ENCODE assay signal across 8 mouse cellular contexts in the genomic region with DNA sequence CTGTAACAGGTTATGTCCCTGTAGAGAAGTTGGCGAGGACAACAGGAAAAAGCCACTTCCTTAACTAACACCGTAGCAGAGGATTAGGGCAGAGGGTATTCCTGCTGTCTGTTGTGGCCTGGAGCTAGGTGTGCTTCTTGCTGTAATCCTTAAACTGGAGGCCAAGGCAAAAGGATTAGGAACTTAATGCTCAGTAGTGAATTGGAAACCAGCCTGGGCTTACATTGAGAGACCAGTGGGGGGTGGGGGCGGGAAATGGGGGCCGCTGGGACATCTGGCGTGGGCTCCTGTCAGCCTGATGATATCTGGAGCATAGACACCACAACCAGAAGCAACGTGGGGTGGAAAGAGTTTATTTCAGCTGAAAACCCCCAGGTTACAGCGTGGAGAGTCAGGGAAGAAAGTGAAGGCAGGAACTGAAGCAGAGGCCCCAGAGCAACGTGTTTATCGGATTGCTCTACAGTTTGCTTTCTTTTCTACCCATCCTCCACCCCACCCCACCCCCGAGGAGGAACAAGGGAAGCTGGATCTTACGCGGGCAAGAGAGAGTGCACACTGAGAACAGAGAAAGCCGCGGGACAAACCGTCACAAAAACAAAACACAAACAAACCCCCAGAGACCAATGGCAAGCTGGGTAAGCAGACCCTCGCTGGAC. TPM values are rescaled to one million over a fixed set of nuclear protein-coding genes. Genes with fewer than 3 reads are reported as not detected.
DNase-seq lines count a peak whose midpoint lies in the region; ATAC-seq and TF ChIP-seq lines count a peak whose summit lies in the region.

No protein-coding gene starts in this region.

- peak overlapping the region; percentile 50 for H3K4me3 ChIP-seq in spleen, adult 2 months (ENCODE audit: extremely low read depth, insufficient read depth, insufficient read length)
- no peak overlapping the region for H3K4me3 ChIP-seq in forebrain, embryonic 13.5 days
- H3K4me3 ChIP-seq in liver, embryonic 11.5 days (ENCODE audit: low read depth, low read length): peak overlapping the region; percentile 39

- whole genome bisulfite sequencing in spleen, adult 2 months: 4% methylated on average over 16 of the region's 16 CpGs
- WGBS in forebrain, embryonic 13.5 days: 4% methylated on average over 16 of the region's 16 CpGs
- 5% methylated on average over 16 of the region's 16 CpGs for WGBS in liver, embryonic 11.5 days

- no peaks in the 10 kb centered on the region for H3K36me3 ChIP-seq in spleen, adult 2 months (ENCODE audit: control insufficient read depth, insufficient read depth, low read length)
- H3K36me3 ChIP-seq in forebrain, embryonic 13.5 days (ENCODE audit: poor library complexity, severe bottlenecking): no peaks in the 10 kb centered on the region
- no peaks in the 10 kb centered on the region for H3K36me3 ChIP-seq in liver, embryonic 11.5 days (ENCODE audit: control insufficient read depth, insufficient read depth, low read length)

- no peaks in the 10 kb centered on the region for H3K27me3 ChIP-seq in spleen, adult 2 months (ENCODE audit: control insufficient read depth, insufficient read depth, low read length)
- H3K27me3 ChIP-seq in forebrain, embryonic 13.5 days: no peaks in the 10 kb centered on the region
- H3K27me3 ChIP-seq in liver, embryonic 11.5 days (replicated peaks; ENCODE audit: control insufficient read depth, insufficient read depth, low read length): no peaks in the 10 kb centered on the region

- no peaks in the 10 kb centered on the region for H3K9me3 ChIP-seq in forebrain, embryonic 13.5 days (replicated peaks)
- H3K9me3 ChIP-seq in liver, embryonic 11.5 days (ENCODE audit: control insufficient read depth, low read length): no peaks in the 10 kb centered on the region

- TF ChIP-seq POLR2A in spleen, adult 2 months (IDR thresholded peaks at IDR 0.05; ENCODE audit: low read depth, low read length): no peak

- no peak for DNase-seq in spleen, adult 2 months (ENCODE audit: low read depth in 1 of 2, low spot score in 2 of 2)
- no peak for DNase-seq in spleen, postnatal 36 days (ENCODE audit: low spot score in 2 of 2)
- peak; percentile 53 for DNase-seq in liver, embryonic 11.5 days (ENCODE audit: low spot score)
- peak; percentile 37 for DNase-seq in retina, embryonic 14.5 days (ENCODE audit: low spot score)
- no peak for DNase-seq in gastrocnemius, adult 18-20 months (ENCODE audit: low spot score)
- DNase-seq in adipocyte (ENCODE audit: low spot score): no peak

- H3K4me2 ChIP-seq in forebrain, embryonic 13.5 days: peak overlapping the region; percentile 41
- H3K4me2 ChIP-seq in liver, embryonic 11.5 days: peak overlapping the region; percentile 72

- TF ChIP-seq CTCF in spleen, adult 2 months (IDR thresholded peaks at IDR 0.05; ENCODE audit: extremely low read depth, insufficient read depth, insufficient read length, insufficient replicate concordance): no peak

- H3K9ac ChIP-seq in forebrain, embryonic 13.5 days: peak overlapping the region; percentile 58
- peak overlapping the region; percentile 74 for H3K9ac ChIP-seq in liver, embryonic 11.5 days (ENCODE audit: low read depth, low read length)

- no peak for ATAC-seq in forebrain, embryonic 13.5 days
- peak; percentile 82 for ATAC-seq in liver, embryonic 11.5 days (replicated peaks; ENCODE audit: low FRiP score)
- no peak for ATAC-seq in cerebellum, adult (ENCODE audit: insufficient number of reproducible peaks, low FRiP score, low TSS enrichment)

- H3K4me1 ChIP-seq in spleen, adult 2 months (ENCODE audit: control insufficient read depth, insufficient read depth, insufficient read length): peaks cover 4% of the 10 kb centered on the region; the same call in 1 of the 2 replicates
- peaks cover 7% of the 10 kb centered on the region for H3K4me1 ChIP-seq in forebrain, embryonic 13.5 days
- H3K4me1 ChIP-seq in liver, embryonic 11.5 days (replicated peaks; ENCODE audit: control insufficient read depth, insufficient read depth, low read length): peaks cover 20% of the 10 kb centered on the region

- H3K27ac ChIP-seq in spleen, adult 2 months (ENCODE audit: insufficient read depth, low read length): no peak overlapping the region; the same call in 1 of the 2 replicates
- H3K27ac ChIP-seq in forebrain, embryonic 13.5 days: no peak overlapping the region
- H3K27ac ChIP-seq in liver, embryonic 11.5 days (ENCODE audit: low read depth, low read length): peak overlapping the region; percentile 89

RNA-seq across cellular contexts. Expression of a gene that starts 18.9 kb away (rescaled TPM):
- 36.5 and 48.1 TPM in 2 replicates for polyA plus RNA-seq in spleen, adult 2 months (2012; rRNA removed)
- polyA plus RNA-seq in forebrain, embryonic 13.5 days (2015; fragmentation: Nextera tagmentation; extraction: Ambion mirVana): 31.1 and 41.9 TPM in 2 replicates
- 65.5 and 70.6 TPM in 2 replicates for polyA plus RNA-seq in liver, embryonic 11.5 days (2014; fragmentation: Nextera tagmentation; extraction: Ambion mirVana)
- total RNA-seq in gastrocnemius, adult 18-20 months (2021): 1 to 10 TPM; 3.3 to 4.5 TPM

RNA-seq across cellular contexts. Expression of a gene that starts 20.0 kb away (rescaled TPM):
- polyA plus RNA-seq in spleen, adult 2 months (2012; rRNA removed): 0.30 and 0.36 TPM in 2 replicates
- 0.08 and 0.21 TPM in 2 replicates for polyA plus RNA-seq in forebrain, embryonic 13.5 days (2015; fragmentation: Nextera tagmentation; extraction: Ambion mirVana)
- polyA plus RNA-seq in liver, embryonic 11.5 days (2014; fragmentation: Nextera tagmentation; extraction: Ambion mirVana): 7.6 and 7.7 TPM in 2 replicates
- under 1 TPM in 1 of 2 experiments, not detected in 1; 0.45 TPM for total RNA-seq in gastrocnemius, adult 18-20 months (2021)

RNA-seq across cellular contexts. Expression of a gene that starts 26.1 kb away (rescaled TPM):
- polyA plus RNA-seq in spleen, adult 2 months (2012; rRNA removed): 55.1 and 55.7 TPM in 2 replicates
- 127 TPM in 2 replicates for polyA plus RNA-seq in forebrain, embryonic 13.5 days (2015; fragmentation: Nextera tagmentation; extraction: Ambion mirVana)
- 252 and 266 TPM in 2 replicates for polyA plus RNA-seq in liver, embryonic 11.5 days (2014; fragmentation: Nextera tagmentation; extraction: Ambion mirVana)
- 100 to 1,000 TPM; 130 to 136 TPM for total RNA-seq in gastrocnemius, adult 18-20 months (2021)

RNA-seq across cellular contexts. Expression of a gene that starts 39.0 kb away (rescaled TPM):
- polyA plus RNA-seq in spleen, adult 2 months (2012; rRNA removed): 79.9 and 99.4 TPM in 2 replicates
- 228 and 240 TPM in 2 replicates for polyA plus RNA-seq in forebrain, embryonic 13.5 days (2015; fragmentation: Nextera tagmentation; extraction: Ambion mirVana)
- 117 and 123 TPM in 2 replicates for polyA plus RNA-seq in liver, embryonic 11.5 days (2014; fragmentation: Nextera tagmentation; extraction: Ambion mirVana)
- 10 to 100 TPM; 18.4 to 22.7 TPM for total RNA-seq in gastrocnemius, adult 18-20 months (2021)

RNA-seq across cellular contexts. Expression of a gene that starts 40.4 kb away (rescaled TPM):
- not detected in 2 replicates for polyA plus RNA-seq in spleen, adult 2 months (2012; rRNA removed)
- not detected in 2 replicates for polyA plus RNA-seq in forebrain, embryonic 13.5 days (2015; fragmentation: Nextera tagmentation; extraction: Ambion mirVana)
- polyA plus RNA-seq in liver, embryonic 11.5 days (2014; fragmentation: Nextera tagmentation; extraction: Ambion mirVana): not detected in 2 replicates
- 100 to 1,000 TPM; 140 to 577 TPM for total RNA-seq in gastrocnemius, adult 18-20 months (2021)

Comparison
In these comparisons a context has a peak if more than half of its experiments do, and no peak if none do; other contexts are left out.
1. DNase-seq: peak in liver, embryonic 11.5 days (single experiment) and retina, embryonic 14.5 days (single experiment); none in spleen, adult 2 months (0 of 2), spleen, postnatal 36 days (0 of 2), gastrocnemius, adult 18-20 months (single experiment) and adipocyte (single experiment).